Comparison of ENCODE assay signal across 15 mouse cellular contexts in genomic region chr1:130733671-130734070, GRCm38 (mm10). TPM values are rescaled to one million over a fixed set of nuclear protein-coding genes. Genes with fewer than 3 reads are reported as not detected.
DNase-seq lines count a peak whose midpoint lies in the region; ATAC-seq lines count a peak whose summit lies in the region.
"Had no signal": no experiment of that assay in that cellular context is flagged by ENCODE, and none has a peak within 500 bp of the region (broad histone marks: within the 10 kb centered on the region; RNA-seq: fewer than 3 reads in every experiment).

No protein-coding gene starts in this region.

- peak overlapping the region; percentile 78 for H3K4me2 ChIP-seq in liver, embryonic 12.5 days

- H3K9ac ChIP-seq in liver, embryonic 12.5 days = peak overlapping the region; percentile 65

- no peaks in the 10 kb centered on the region for H3K27me3 ChIP-seq in liver, embryonic 12.5 days (replicated peaks)
- H3K27me3 ChIP-seq: CH12.LX had no signal

- WGBS in liver, embryonic 12.5 days (ENCODE audit: insufficient replicate concordance) = 74% methylated on average over 4 of the region's 4 CpGs

- DNase-seq in layer of hippocampus, adult 18-20 months (ENCODE audit: low spot score in 2 of 2) = peak; percentile 25 to 34
- no peak for DNase-seq in layer of hippocampus, adult 9-10 months (ENCODE audit: low spot score)
- peak; percentile 76 for DNase-seq in kidney, adult 18-20 months
- peak; percentile 54 to 77 for DNase-seq in lung, postnatal 4 days
- DNase-seq in neural tube, embryonic 10.5 days (ENCODE audit: extremely low spot score, low spot score) = no peak
- DNase-seq in natural killer cell, adult 2 months (ENCODE audit: low spot score in 2 of 2) = no peak
- DNase-seq: cerebellum, adult 8-10 months; gastrocnemius, postnatal 14 days; heart, postnatal 36 days had no signal

- peaks cover 20% of the 10 kb centered on the region; the same call in 1 of the 2 replicates for H3K36me3 ChIP-seq in liver, embryonic 12.5 days

- H3K27ac ChIP-seq in liver, embryonic 12.5 days = peak overlapping the region; percentile 90

- ATAC-seq in liver, embryonic 12.5 days = no peak
- ATAC-seq in monocyte, adult 5-6 weeks (replicated peaks; ENCODE audit: insufficient number of reproducible peaks, low FRiP score, low TSS enrichment, poor library complexity, severe bottlenecking) = no peak

- H3K4me3 ChIP-seq in liver, embryonic 12.5 days = peak overlapping the region; percentile 65

- no peaks in the 10 kb centered on the region for H3K9me3 ChIP-seq in liver, embryonic 12.5 days (replicated peaks)

- peaks cover 96% of the 10 kb centered on the region for H3K4me1 ChIP-seq in liver, embryonic 12.5 days

RNA-seq across cellular contexts. Expression of gene AA986860, which starts 1.9 kb away (rescaled TPM):
- 1 to 10 TPM; 1.3 to 1.6 TPM for total RNA-seq in layer of hippocampus, adult 18-20 months (2021)
- 8.0 and 8.5 TPM in 2 replicates for polyA plus RNA-seq in liver, embryonic 12.5 days (2016; fragmentation: Nextera tagmentation; extraction: Ambion mirVana)
- total RNA-seq in monocyte, adult 5-6 weeks (2017) = 0.57 to 0.58 TPM in 2 of 3 replicates, not detected in the other

RNA-seq across cellular contexts. Expression of gene Pfkfb2, which starts 4.6 kb away (rescaled TPM):
- total RNA-seq in layer of hippocampus, adult 18-20 months (2021) = 10 to 100 TPM; 39.2 to 41.2 TPM
- polyA plus RNA-seq in liver, embryonic 12.5 days (2016; fragmentation: Nextera tagmentation; extraction: Ambion mirVana) = 7.1 and 9.0 TPM in 2 replicates
- 10.6 to 18.1 TPM (median 13.7 TPM) in 3 replicates for total RNA-seq in monocyte, adult 5-6 weeks (2017)

RNA-seq across cellular contexts. Expression of gene Yod1, which starts 16.5 kb away (rescaled TPM):
- total RNA-seq in layer of hippocampus, adult 18-20 months (2021) = 10 to 100 TPM; 16.2 to 18.1 TPM
- polyA plus RNA-seq in liver, embryonic 12.5 days (2016; fragmentation: Nextera tagmentation; extraction: Ambion mirVana) = 49.3 and 49.7 TPM in 2 replicates
- 7.4 to 9.8 TPM (median 7.8 TPM) in 3 replicates for total RNA-seq in monocyte, adult 5-6 weeks (2017)

RNA-seq across cellular contexts. Expression of gene Gm29427, which starts 18.1 kb away (rescaled TPM):
- total RNA-seq in layer of hippocampus, adult 18-20 months (2021) = not detected
- not detected in 2 replicates for polyA plus RNA-seq in liver, embryonic 12.5 days (2016; fragmentation: Nextera tagmentation; extraction: Ambion mirVana)
- not detected in 3 replicates for total RNA-seq in monocyte, adult 5-6 weeks (2017)
- total RNA-seq: CH12.LX; layer of hippocampus, postnatal 36 days had no signal
- polyA plus RNA-seq: embryonic facial prominence, embryonic 14.5 days; thymus, postnatal 0 days had no signal

Comparison
In these comparisons a context has a peak if more than half of its experiments do, and no peak if none do; other contexts are left out.
1. DNase-seq: peak in layer of hippocampus, adult 18-20 months (2 of 2), kidney, adult 18-20 months (single experiment) and lung, postnatal 4 days (2 of 2); none in layer of hippocampus, adult 9-10 months (single experiment), neural tube, embryonic 10.5 days (single experiment) and natural killer cell, adult 2 months (0 of 2).